Mouse (Mus musculus) hindbrain, embryonic 10.5 days (tissue): ENCODE results near the gene Rad23b. TPM values are rescaled to one million over a fixed set of nuclear protein-coding genes. Genes with fewer than 3 reads are reported as not detected.
"Not testable (repeated sequence)": the region's sequence is repeated elsewhere in the genome, so short reads cannot be mapped to it uniquely, and the experiment has no call there.

Experiments
- DNase-seq: peaks from one replicate; pipeline ENCODE4 v3.0.0-alpha.2; 2017; ENCODE audit warnings: low spot score
- H3K27ac ChIP-seq: fragments of 300-500 bp; sonication (generic); 2 replicates; pipeline ENCODE4 v1.5.1; 2016; ENCODE audit warnings: mild to moderate bottlenecking, moderate library complexity
- H3K27me3 ChIP-seq: fragments of 300-500 bp; sonication (generic); 2 replicates; pipeline ENCODE4 v1.6.1; 2016; ENCODE audit warnings: mild to moderate bottlenecking; ENCODE audit not compliant: poor library complexity, insufficient read depth, severe bottlenecking
- H3K36me3 ChIP-seq: fragments of 300-500 bp; sonication (generic); 2 replicates; pipeline ENCODE4 v1.6.1; 2016; ENCODE audit warnings: mild to moderate bottlenecking, moderate library complexity
- H3K4me1 ChIP-seq: fragments of 300-500 bp; sonication (generic); replicated peaks from 2 replicates; pipeline ENCODE4 v1.6.1; 2016; ENCODE audit warnings: mild to moderate bottlenecking
- H3K4me3 ChIP-seq: fragments of 300-500 bp; sonication (generic); 2 replicates; pipeline ENCODE4 v1.5.1; 2016; ENCODE audit warnings: mild to moderate bottlenecking, moderate library complexity
- H3K9me3 ChIP-seq: fragments of 300-500 bp; sonication (generic); 2 replicates; pipeline ENCODE4 v1.6.1; 2016; ENCODE audit warnings: mild to moderate bottlenecking, moderate library complexity
- WGBS: fragments of 180-500 bp; shearing (Covaris S2); methylation state at CpG from one replicate; pipeline ENCODE4 v1.1.7; 2016; 5-methylcytosine and 5-hydroxymethylcytosine counted together
- polyA plus RNA-seq: library from polyadenylated mRNA; unstranded; fragments of >200 nt; fragmentation: Nextera tagmentation; extraction: Ambion mirVana; gene quantifications from 2 replicates; pipeline ENCODE4 v1.2.1, GENCODE M21; 2016

Gene Rad23b
- polyA plus RNA-seq, 1 experiment from 2014 or later, result 89.5 TPM

DNA sequence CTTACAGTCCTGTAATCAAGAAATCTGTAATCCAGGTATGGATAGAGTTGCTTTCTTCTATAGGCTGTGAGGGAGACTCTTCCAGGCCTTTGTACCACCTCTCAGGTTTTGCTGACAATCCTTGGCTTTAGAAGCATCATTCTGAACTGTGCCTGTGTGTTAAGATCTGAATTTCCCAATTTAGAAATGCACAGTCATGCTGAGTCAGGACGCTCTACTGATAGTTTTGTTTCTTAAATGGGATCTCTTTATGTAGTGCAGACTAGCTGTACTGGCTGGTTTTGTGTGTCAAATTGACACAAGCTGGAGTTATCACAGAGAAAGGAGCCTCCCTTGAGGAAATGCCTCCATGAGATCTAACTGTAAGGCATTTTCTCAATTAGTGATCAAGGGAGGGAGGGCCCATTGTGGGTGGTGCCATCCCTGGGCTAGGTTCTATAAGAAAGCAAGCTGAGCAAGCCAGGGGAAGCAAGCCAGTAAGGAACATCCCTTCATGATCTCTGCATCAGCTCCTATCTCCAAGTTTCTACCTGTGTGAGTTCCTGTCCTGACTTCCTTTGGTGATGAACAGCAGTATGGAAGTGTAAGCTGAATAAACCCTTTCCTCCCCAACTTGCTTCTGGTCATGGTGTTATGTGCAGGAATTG is 59.9 kb downstream of the Rad23b start:
- not testable (repeated sequence) for H3K9me3 ChIP-seq, H3K27me3 ChIP-seq, DNase-seq, H3K36me3 ChIP-seq, H3K27ac ChIP-seq, H3K4me3 ChIP-seq, H3K4me1 ChIP-seq
- 92% methylated on average over 1 of the region's 1 CpGs for WGBS

DNA sequence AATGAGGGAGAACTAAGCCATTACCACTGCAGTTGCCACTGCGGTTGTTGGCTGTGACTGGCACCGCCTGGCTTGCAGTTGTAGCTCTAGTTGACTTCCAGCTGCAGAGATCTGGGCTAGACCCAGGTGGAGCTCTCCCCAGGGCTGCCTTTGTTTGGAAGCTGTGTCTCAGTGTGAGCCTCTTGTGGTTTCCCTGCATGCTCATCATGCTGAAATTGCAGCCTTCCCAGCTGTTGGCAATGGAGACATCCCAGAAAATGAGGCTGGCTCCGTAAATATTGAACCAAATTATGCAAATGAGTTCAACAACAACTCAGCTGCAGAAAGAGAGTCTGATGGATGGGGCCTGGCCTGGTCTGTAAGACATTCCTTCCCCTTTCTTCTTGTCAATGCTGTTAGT is 66.0 kb downstream of the Rad23b start:
- DNase-seq, result no peak
- 37% methylated on average over 3 of the region's 3 CpGs for WGBS

DNA sequence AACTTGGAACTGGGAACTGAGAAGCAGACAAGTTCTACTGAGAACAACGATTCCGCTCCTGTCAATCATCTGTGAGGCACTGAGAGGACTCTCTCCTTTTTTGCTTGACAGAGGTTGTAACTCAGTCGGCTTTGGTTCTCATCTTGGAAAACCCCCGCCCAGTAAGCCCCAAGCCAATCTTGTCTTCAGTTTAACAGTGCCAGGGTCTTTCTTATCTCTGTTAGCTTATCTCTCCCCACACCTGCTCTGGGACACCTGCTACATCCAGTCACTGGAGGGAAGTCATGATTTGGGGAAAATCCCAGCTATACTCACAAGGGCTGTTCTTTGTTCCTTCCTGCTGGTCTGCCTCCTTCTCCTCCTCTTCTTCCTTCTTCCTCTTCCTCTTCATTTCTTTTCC is 76.4 kb downstream of the Rad23b start:
- no peak for DNase-seq
- Histone ChIP-seq H3K36me3 (no peaks in the 10 kb centered on the region), H3K27me3 (no peaks in the 10 kb centered on the region), H3K4me3 (no peak overlapping the region), H3K27ac (no peak overlapping the region), H3K4me1 (no peaks in the 10 kb centered on the region; the same call in 1 of the 2 replicates), H3K9me3 (no peaks in the 10 kb centered on the region)
- WGBS, result 80% methylated on average over 4 of the region's 4 CpGs

More for the DNA sequence above, 66.0 kb downstream of the Rad23b start:
- Histone ChIP-seq H3K36me3 (no peaks in the 10 kb centered on the region), H3K9me3 (no peaks in the 10 kb centered on the region), H3K4me3 (no peak overlapping the region), H3K27ac (no peak overlapping the region), H3K4me1 (no peaks in the 10 kb centered on the region), H3K27me3 (no peaks in the 10 kb centered on the region)

Other genes starting within 250 kb of the Rad23b start
- gene Klf4, start 182.4 kb downstream of the Rad23b start, polyA plus RNA-seq, result 0.92 and 1.1 TPM in 2 replicates